Mouse (Mus musculus) ES-Bruce4 (cell line): Measurements from ENCODE around the gene Leo1. TPM values are rescaled to one million over a fixed set of nuclear protein-coding genes. Genes with fewer than 3 reads are reported as not detected.
"Not testable (repeated sequence)": the region's sequence is repeated elsewhere in the genome, so short reads cannot be mapped to it uniquely, and the experiment has no call there.

Source experiments
- H3K27ac ChIP-seq: 2 replicates; pipeline ENCODE4 v1.5.1; 2012; ENCODE audit warnings: low read length, inconsistent platforms; ENCODE audit not compliant: insufficient read depth
- H3K27me3 ChIP-seq: 2 replicates; pipeline ENCODE4 v1.6.1; 2012; ENCODE audit warnings: mild to moderate bottlenecking, low read length, inconsistent platforms; ENCODE audit not compliant: control insufficient read depth, poor library complexity, insufficient read depth, severe bottlenecking
- H3K36me3 ChIP-seq: 2 replicates; pipeline ENCODE4 v1.6.1; 2012; ENCODE audit warnings: inconsistent platforms, mild to moderate bottlenecking, low read length, moderate library complexity; ENCODE audit not compliant: control insufficient read depth, poor library complexity, insufficient read depth, severe bottlenecking
- H3K4me1 ChIP-seq: one replicate; pipeline ENCODE4 v1.8.1; 2011; ENCODE audit warnings: low read length; ENCODE audit not compliant: control insufficient read depth, insufficient read depth
- H3K4me3 ChIP-seq: 2 replicates; pipeline ENCODE4 v1.5.1; 2011; ENCODE audit warnings: low read depth, mild to moderate bottlenecking, low read length
- H3K9ac ChIP-seq: 2 replicates; pipeline ENCODE4 v1.6.1; 2012; ENCODE audit warnings: low read depth, mild to moderate bottlenecking, inconsistent platforms; ENCODE audit not compliant: poor library complexity, severe bottlenecking
- H3K9me3 ChIP-seq: replicated peaks from 2 replicates; pipeline ENCODE4 v1.6.1; 2012; ENCODE audit warnings: mild to moderate bottlenecking, low read length, inconsistent platforms; ENCODE audit not compliant: control insufficient read depth, poor library complexity, insufficient read depth, severe bottlenecking
- CTCF ChIP-seq: IDR thresholded peaks from one replicate; pipeline ENCODE4 v1.8.1; 2011; ENCODE audit warnings: low read depth, low read length
- EP300 ChIP-seq: IDR thresholded peaks from 2 replicates; pipeline ENCODE4 v1.6.1; 2011; ENCODE audit warnings: low read depth, low read length; ENCODE audit not compliant: insufficient read depth
- POLR2A ChIP-seq: IDR thresholded peaks from one replicate; pipeline ENCODE4 v1.8.1; 2011; ENCODE audit warnings: low read length; ENCODE audit not compliant: insufficient read depth
- polyA plus RNA-seq: library from polyadenylated mRNA; stranded (reverse); fragments of >200 nt; gene quantifications from 2 replicates; pipeline ENCODE4 v1.2.4, GENCODE M21; 2011; ENCODE audit warnings: low read depth; ENCODE audit not compliant: missing spikeins, insufficient read depth, insufficient read length

Leo1 gene
- polyA plus RNA-seq, 1 experiment: 57.7 TPM

GRCm38 (mm10) chr9:75435918-75436317 is 5.4 kb upstream of the Leo1 start:
- no peaks in the 10 kb centered on the region for H3K9me3 ChIP-seq
- peak overlapping the region; percentile 41 for H3K9ac ChIP-seq
- H3K27me3 ChIP-seq: no peaks in the 10 kb centered on the region
- TF ChIP-seq POLR2A (no peak), EP300 (no peak), CTCF (no peak)
- peak overlapping the region; percentile 94 for H3K27ac ChIP-seq
- peaks cover 4% of the 10 kb centered on the region for H3K4me1 ChIP-seq
- no peaks in the 10 kb centered on the region for H3K36me3 ChIP-seq
- H3K4me3 ChIP-seq: peak overlapping the region; percentile 56

- no peaks in the 10 kb centered on the region for H3K9me3 ChIP-seq
- TF ChIP-seq POLR2A (no peak), CTCF (peak; percentile 12), EP300 (no peak)
- H3K4me1 ChIP-seq: peaks cover 1% of the 10 kb centered on the region
- no peaks in the 10 kb centered on the region for H3K36me3 ChIP-seq
- H3K27ac ChIP-seq: no peak overlapping the region
- H3K9ac ChIP-seq: no peak overlapping the region
- H3K4me3 ChIP-seq: no peak overlapping the region
- no peaks in the 10 kb centered on the region for H3K27me3 ChIP-seq
Measured at GRCm38 (mm10) chr9:75437653-75438385, 3.5 kb upstream of the Leo1 start.

DNA sequence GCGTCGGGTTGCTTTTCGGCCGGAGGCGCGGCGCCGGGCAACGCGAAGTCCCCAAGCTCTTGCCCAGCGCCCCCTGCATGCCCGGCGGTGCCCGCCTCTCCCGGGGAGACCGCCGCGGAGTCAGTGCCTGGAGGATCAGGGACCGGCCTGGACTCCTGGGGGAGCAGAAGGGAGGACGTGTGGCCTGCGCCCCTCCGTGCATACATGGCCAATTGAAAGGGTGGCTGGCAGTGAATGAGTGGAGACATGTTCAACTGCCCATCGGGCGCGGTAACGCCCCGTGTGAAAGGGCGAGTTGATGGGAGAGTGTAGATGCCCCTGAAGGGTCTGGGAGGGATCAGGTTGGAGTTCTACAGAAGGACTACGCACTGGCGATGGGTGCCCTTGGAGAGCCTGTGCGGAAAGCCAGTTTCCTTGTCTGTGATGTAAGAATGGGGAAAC is 387 bp downstream of the Leo1 start:
- Histone ChIP-seq H3K27ac (no peak overlapping the region; the same call in 1 of the 2 replicates), H3K4me3 (peak overlapping the region; percentile 79), H3K4me1 (peaks cover 1% of the 10 kb centered on the region), H3K36me3 (peaks cover 12% of the 10 kb centered on the region), H3K9me3 (no peaks in the 10 kb centered on the region), H3K9ac (peak overlapping the region; percentile 81), H3K27me3 (no peaks in the 10 kb centered on the region)
- TF ChIP-seq EP300 (no peak), CTCF (no peak), POLR2A (no peak)

DNA sequence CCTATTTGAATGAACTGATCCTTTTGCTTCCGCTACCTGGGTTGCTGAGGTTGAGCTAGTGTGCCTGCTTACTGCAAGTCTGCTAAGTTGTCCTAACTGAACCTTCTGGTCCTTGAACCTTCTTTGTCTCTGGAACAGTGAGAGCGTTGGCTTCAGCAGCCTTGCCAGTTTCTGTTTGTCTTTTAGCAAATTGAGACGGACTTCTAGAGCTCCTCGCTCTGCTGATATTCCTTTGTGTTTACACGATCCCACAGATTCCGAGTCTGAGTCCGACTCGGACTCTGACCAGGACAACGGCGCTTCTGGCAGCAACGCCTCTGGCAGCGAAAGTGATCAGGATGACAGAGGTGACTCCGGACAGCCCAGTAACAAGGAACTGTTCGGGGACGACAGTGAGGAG is 3.7 kb downstream of the Leo1 start:
- Histone ChIP-seq H3K9me3 (no peaks in the 10 kb centered on the region), H3K4me1 (no peaks in the 10 kb centered on the region), H3K9ac (no peak overlapping the region), H3K4me3 (no peak overlapping the region), H3K27me3 (no peaks in the 10 kb centered on the region), H3K27ac (no peak overlapping the region), H3K36me3 (peaks cover 37% of the 10 kb centered on the region)
- TF ChIP-seq EP300 (no peak), POLR2A (no peak), CTCF (no peak)

DNA sequence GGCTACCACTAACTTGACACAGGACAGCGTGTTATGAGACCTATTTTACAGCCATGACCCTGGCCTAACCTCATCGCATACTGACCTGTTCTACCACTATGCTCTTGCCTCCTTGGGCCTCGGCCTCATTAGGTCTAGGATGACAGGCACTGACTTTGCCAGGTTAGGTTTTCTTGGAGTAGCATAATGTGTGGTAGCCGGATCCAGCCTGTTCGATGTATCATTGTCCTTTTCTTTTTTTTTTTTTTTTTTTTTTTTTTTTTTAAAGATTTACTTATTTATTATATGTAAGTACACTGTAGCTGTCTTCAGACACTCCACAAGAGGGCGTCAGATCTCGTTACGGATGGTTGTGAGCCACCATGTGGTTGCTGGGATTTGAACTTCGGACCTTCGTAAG is 5.2 kb downstream of the Leo1 start:
- H3K27me3 ChIP-seq, H3K9me3 ChIP-seq, H3K4me3 ChIP-seq, H3K4me1 ChIP-seq, H3K27ac ChIP-seq, H3K9ac ChIP-seq: not testable (repeated sequence)
- H3K36me3 ChIP-seq: peaks cover 44% of the 10 kb centered on the region

DNA sequence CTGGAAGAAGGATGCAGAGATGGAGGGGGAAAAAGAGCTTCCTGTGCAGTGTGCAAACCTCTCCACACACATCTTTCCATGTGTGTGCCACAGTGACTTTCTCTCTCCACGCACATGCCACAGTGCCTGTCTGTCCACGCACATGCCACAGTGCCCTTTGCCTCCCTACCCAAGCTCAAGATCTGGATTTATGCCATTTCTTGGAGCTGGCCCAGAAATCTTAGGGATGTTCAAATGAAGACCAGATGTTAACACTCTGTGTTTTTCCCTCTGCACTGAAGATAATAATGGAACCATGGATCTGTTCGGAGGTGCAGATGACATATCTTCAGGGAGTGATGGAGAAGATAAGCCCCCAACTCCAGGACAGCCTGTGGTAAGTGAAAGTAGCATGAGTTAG is 6.7 kb downstream of the Leo1 start:
- Histone ChIP-seq H3K27ac (no peak overlapping the region), H3K36me3 (peaks cover 50% of the 10 kb centered on the region), H3K9me3 (no peaks in the 10 kb centered on the region), H3K4me1 (no peaks in the 10 kb centered on the region), H3K4me3 (no peak overlapping the region), H3K27me3 (no peaks in the 10 kb centered on the region), H3K9ac (no peak overlapping the region)
- no peak for TF ChIP-seq CTCF
- TF ChIP-seq POLR2A: no peak
- TF ChIP-seq EP300: no peak
